Mouse (Mus musculus): ENCODE results near the gene Tbpl2.

GRCm38 (mm10) chr2:24096495-24096894 lies at the start of gene Tbpl2:
- no peak for TF ChIP-seq CTCF (IDR thresholded peaks at IDR 0.05; ENCODE audit: extremely low read depth, insufficient read depth, low read length)
- no peak for TF ChIP-seq POLR2A (IDR thresholded peaks at IDR 0.05; ENCODE audit: extremely low read depth, insufficient read depth, low read length)
